Mouse (Mus musculus) ovary, postnatal 14 days (tissue): ENCODE measurements around the gene Sertad4.

Experiments
- DNase-seq: peaks from one replicate; pipeline ENCODE4 v3.0.0; 2022; ENCODE audit warnings: low spot score

Sertad4 gene

DNA sequence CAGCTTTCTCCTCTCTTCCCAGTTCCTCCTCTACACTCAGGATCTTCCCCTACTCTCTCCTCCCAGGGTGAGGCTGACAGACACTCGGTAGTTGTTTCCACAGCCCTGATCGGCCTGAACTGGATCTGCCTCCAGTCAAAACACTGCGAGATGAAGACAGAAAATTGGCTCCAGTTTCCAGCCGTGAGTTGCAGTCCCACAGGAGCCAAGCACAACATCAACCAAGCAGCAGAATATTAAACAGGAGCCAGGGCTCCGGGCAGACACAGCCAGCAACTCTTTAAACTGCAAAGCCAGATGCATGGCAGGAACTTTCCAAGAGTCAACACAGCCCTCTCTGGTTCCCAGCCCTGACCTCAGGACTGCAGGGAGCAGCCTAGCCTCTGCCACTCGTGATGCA is 3.9 kb downstream of the Sertad4 start:
- no peak for DNase-seq

DNA sequence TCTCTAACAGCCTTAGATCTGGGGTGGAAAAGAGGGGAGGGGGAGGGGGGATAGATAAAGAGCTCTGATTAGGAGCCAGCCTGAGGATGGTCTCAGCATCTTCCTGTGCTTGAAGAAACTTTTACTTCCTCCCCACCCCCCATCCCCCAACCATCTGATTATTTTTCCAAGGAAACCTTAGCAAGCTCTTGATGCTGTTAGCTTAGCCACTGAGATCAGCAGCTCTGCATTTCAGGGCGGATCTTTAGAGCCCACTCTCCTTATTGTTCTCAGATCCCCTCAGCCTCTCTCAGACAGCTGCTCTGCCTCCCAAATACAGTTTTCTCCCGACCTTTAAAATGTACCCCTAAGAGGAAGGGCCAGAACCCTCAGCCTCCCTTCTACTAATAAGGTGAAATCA is 4.4 kb downstream of the Sertad4 start:
- DNase-seq = no peak

DNA sequence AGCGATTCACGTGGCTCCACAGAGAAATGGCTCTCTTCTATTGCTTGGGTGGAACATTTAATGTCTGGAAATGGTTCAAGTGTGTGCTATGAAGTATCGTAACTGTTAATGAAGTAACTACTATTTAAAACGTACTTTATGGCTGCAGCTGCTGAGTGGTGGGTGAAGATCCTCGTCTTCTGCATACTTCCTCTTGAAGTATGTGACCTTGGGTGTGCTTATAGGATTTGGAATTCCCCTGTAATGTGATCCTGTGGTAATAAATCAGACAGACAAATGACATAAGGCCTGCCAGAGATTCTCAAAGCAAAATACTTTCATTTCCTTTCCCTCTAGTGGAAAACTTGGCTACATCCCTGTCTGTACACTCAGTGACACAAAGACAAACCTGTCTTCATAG is 5.9 kb downstream of the Sertad4 start:
- no peak for DNase-seq

DNA sequence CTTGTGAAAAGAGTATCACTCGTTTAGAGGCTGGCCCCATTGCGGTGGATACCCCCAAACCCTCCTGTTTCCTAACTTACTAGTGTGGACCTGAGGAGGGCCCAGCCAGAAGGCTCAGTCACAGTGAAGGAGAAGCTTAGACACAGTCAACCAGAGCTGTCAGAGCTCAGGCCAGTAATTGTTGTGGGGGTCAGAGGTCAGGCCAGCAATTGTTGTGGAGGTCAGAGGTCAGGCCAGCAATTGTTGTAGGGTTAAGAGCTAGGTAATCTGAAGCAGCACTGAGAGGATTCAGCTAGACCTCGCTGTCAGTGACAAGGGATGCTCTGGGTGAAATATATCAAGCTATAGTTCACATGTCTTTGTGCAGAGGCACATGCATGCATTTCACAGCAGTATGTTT is 8.3 kb downstream of the Sertad4 start:
- no peak for DNase-seq

DNA sequence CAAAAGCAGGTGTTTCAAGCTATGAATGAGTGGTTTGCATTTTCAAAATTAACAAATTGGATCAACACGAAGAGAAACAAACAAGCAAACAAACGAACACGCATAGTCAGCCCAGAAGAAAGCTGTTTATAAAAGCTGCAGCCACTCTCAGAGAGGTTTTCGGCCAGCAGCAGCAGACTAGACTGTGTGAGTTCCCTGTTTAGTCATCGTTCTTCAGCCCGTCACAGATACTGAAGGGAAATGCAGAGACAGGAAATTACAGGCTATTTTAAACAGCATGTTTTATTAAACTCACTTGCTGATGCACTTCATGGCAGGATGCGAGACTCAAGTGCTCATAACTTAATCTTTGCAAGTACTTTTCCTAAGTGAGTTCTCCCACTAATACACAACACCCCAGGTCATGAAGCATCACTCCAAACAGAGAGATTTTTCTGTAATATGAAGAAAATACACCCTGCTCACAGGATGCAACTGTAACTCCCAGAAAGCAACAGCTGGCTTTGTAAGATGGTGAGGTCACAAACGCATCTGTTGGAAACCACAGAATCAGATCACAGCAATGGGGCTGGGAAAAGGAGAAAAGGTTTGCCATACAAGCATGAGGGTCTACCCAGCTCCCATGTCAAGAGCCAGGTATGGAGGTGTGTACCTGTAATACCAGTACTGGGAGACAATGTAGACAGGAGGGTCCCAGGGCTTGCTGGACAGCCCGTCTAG is 14.3 kb downstream of the Sertad4 start:
- DNase-seq = no peak

DNA sequence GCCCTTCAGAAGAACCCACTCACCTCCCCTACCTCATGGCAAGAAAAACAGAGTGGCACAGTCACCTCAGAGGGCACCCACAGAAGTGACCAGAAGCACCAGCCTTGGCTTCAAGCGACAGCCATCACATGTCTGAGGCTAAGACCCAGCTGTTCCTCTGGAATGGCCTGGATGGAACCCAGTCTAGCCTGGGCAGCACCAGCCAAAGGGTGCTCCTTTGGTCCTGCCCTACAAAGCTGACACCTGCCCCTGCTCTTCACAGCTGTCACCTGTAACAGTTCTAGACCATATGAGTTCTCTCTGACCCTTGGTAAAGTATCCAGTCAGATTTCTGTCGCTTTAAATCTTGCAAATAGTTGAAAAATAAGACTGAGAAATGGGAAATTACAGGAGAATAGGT is 14.9 kb downstream of the Sertad4 start:
- DNase-seq = no peak

DNA sequence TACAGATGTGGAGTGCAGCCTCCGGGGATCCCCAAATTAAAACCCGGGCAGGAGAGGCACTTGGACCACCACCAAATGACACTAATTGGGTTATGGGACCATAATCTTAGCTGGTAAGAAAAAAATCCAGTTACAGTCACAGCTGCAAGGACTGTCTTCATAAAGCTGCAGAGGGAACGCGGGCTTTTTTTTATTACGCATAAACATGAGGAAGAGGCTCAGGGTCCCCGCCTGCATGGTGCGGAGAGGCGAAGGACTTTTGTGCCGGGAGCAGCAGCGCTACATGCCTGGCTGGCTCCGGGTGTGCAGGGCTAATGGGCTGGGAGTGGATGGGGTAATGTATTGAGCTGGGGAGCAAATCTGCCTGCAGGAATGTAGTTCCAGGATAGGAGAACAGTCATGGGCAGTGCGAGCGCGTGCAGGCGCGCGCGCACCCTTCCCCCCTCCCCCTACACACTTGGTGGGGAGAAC is 20.3 kb downstream of the Sertad4 start:
- no peak for DNase-seq

DNA sequence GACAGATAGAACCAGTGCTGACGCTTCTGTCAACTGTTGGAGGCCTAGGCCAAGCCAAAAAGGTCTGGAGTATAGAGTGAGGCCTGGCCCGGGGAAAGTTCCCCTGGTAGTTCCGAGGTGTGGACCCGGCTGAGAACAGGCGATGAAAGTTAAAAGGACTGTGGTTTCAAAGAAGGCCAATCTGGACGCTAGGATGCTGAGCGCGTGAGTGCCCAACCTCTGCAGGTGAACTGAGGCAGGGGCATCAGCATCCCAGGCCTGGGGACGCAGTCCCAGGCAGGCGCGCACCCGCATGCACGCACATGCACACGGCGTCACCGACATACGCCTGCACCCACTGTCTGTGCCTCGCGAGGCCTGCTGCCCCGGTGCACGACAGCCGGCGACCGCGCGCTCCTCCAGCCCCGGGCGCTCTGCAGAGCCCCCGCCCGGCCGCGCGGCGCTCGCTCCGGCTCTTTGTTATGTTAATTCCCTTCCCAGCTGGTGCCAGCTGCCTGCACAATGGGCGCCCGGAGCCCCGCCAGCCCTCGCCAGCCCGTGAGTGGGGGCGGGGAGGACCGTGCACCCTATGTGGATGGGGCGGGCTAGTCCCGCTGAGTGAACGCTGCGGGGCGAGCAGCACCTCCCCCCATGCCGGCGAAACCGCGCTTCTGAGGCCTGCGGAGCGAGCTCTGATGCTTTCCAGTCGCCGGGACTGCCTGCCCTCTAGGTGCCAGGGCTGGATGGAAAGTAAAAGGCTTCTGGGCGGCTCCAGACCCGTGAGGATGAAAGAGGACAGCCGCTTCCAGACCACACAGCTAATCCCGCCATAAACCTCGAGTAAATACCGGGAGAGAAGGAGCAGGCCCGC is 21.0 kb downstream of the Sertad4 start:
- no peak for DNase-seq

DNA sequence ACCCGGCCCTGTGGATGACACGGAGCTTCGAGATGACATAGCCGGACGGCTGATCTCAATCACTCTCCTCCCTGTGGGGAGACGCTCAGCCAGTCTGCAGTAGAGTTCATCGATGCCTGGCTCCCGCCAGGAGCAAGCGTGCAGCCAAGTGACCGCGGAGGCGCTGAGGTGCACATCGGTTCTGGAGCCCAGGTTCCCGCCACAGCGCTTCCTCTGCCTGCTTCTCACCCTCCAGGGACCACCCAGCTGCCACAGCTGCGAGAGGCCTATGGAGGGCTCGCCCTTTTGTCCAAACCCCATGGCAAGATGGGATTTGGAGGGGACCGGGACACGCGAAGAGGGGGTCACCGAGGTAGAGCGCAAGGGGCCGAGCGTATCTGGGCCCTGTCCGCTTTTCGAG is 22.0 kb downstream of the Sertad4 start:
- DNase-seq = no peak

DNA sequence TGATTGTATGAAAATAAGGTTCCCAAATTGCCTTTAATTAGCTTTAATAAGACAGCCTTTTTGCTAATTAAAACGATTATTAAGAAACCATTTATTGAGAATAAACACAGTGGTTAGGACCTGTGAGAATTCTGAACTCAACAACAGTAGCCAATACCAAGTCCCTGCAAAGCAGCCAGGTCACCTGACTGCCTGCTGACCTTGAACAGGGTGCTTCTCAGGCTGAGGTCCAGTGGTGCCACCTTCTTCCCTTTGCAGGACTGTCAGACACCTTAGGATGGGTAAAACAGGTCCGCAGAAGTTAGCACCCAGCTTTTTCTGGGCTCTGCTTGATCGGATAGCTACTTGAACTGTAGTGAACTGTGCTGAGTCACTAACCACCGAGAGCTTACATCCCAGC is 22.5 kb downstream of the Sertad4 start:
- no peak for DNase-seq

DNA sequence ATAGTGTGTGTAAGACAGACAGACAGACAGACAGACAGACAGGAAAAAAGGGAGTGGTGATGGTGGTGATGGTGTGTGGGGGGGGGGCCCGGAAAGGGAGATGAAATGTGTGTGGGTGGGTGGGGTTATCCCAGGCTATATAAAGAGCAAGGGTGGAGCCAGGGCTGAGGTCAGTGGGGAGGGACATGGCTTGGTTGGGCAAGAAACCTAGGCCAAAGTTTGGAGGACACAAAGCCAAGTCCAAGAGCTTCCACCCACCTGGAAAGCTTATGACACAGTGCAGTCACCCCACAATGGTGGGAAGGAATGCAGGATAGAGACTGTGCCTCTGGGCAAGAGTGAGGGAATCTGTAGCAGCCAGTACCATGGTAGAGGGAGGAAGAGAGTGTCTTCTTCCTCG is 23.2 kb downstream of the Sertad4 start:
- DNase-seq = no peak

DNA sequence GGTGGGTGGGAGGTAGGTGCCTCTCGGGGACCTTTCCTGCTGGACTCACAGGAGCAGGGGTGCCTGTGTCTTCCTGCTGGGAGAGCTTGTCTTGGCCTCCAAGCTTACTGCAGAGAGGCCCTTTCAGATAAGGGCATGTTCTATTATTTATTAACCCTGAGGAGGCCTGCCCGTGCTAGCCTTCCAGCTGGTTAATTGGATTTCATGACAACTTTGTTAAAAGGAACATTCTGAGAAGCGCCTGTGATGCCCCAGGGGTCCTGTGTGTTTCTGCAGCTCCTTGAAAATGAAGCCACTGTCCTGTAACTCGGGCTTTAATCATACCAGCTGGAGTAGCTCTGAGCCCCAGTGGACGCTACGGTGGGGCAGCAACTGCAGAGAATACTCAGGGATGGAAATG is 25.1 kb downstream of the Sertad4 start:
- no peak for DNase-seq

DNA sequence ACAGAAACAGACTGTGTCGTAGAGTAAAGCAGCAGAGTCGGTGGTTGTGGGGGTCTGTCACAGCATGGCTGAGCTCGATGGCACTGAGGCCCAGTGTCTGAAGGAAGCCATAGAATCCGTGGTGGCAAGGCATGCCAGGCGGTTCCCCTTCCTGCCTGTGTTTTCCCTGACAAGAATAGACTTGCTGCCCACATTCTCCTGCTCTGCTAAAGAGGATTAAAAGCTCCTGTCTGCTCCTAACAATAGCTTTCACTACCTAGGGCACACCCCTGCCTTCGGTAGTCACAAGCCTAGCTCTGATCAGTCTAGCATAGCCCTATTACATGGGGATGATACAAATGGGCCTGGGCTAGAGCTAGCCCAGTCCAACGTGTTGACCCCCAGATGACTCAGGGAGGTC is 26.6 kb downstream of the Sertad4 start:
- no peak for DNase-seq

DNA sequence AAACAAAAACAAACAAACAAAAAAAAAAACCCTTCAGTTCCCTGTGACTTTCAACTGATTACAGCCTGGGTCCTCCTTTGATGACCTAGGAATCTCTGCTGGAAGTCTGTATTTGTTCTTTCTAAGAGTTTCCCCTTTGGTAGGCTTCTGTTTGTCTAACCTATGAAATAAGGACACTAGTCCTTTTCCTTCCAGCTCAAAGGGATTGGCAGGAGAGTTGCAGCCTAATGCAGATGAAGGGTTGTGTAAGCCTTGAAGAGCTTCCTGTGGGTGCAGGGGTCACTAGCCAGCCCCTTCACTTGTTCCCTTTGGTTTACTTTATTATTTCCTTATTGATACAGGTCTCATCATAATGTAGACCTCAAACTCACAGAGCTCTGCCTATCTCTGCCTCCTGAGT is 27.6 kb downstream of the Sertad4 start:
- DNase-seq = no peak

DNA sequence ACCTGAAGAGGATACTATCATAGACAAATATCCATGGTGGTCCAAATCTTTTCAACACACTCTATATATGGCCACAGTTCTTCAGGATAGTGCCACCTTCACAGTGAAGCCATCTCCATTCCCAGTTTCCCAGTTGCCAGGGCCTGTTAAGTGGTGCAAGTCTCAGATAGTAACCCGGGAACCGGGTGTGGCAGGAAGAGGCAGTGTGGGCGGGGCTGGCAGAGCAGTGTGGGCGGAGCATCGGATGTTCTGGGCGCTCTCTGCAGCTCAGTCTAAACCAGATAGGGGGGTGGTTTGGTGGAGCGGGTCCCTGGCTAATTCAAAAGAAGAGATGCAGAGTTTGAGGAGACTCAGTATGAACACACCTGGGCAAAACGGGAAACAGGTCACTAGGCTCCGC is 29.8 kb downstream of the Sertad4 start:
- no peak for DNase-seq

DNA sequence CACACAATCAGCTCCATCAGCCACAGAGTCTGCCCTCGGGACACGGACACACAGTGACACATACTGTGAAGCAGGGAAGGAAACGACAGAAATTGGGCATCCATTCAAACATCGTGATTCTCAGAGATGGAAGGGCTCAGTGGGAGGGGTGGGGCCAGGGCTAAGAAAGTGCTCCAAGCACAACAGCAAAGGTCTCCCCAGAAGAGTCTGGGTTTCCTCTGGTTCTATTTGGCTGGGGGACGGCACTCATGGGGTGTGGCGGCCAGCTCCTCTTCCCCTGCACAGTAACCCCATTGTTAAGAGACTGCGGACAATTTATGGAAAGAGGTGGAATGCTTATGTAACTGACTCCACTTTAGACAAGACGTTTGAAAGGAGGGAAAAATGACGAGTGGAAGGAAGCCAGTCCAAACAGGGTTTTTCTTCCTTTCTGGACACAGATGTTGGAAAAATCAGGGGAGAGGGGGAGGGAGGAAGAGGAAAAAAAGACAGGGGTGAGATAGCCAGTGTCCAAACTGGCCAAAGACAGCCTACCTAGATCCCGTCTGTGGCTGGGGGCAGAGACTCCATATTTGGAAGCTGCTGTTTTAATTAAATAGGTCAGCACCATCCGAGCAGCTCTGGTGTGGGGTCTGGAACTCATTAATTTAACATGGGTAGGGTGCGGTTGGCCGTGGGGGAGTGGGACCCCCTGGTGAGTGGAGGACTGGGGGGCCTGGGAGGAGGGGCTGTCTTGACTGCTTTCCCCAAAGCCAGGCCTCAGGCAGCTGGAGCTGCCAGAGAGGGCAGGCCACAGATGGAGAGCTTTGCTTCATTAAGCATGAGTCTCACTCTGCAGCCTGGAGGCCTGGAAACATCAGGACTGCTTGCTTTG is 32.7 kb downstream of the Sertad4 start:
- peak; percentile 52 for DNase-seq

DNA sequence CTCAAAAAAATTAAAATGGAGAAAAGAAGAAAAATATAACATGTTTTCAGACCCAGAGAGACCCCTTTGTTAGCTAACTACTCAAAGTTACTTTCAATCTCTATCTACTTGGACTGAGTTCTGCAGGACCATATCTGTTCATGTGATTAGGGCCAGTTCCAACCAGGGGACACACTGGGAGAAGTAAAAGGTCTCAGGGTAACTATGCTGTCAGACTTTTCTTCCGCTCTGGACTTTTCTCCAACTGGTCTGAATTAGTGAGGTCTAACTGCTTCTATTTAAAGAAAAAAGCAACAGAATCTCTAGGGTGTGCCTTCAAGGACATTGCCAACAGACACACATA is 33.3 kb downstream of the Sertad4 start:
- DNase-seq = no peak

DNA sequence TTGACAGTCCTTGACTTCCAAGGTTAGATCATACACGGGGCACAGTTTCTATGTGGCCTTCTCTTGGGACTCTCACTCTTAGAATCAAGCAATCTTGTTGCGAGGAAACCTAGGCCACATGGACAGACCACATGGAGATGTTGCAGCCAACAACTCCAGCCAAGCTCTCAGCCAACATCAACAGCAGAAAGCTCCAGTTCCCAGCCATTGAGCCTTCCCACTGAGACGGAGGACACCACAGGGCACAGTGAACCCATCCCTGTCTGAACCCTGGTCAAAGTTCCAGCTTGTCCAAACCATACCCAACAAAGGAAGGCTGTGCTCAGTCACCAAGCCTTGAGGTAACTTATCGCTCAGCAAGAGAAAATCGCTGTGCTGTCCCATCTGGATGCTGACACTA is 37.2 kb downstream of the Sertad4 start:
- no peak for DNase-seq

DNA sequence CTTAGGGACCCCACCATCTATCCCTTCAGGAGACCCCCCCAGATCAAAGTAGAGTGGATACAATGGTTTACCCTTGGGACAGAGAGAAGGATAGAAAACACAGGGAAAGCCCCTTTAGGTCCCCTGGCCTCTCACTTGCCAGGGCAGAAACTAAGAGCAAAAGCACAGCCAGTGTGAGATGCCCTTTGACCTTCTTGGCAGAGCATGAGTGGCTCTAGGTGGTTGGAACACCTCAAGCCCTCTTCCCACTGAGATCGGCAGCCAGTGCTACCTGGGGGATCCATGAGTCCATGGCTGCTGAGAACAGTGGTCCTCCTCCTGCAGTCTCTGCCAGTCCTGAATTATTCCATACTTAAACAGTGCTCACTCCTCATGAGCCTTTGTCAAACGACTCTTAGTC is 39.8 kb downstream of the Sertad4 start:
- DNase-seq = no peak

DNA sequence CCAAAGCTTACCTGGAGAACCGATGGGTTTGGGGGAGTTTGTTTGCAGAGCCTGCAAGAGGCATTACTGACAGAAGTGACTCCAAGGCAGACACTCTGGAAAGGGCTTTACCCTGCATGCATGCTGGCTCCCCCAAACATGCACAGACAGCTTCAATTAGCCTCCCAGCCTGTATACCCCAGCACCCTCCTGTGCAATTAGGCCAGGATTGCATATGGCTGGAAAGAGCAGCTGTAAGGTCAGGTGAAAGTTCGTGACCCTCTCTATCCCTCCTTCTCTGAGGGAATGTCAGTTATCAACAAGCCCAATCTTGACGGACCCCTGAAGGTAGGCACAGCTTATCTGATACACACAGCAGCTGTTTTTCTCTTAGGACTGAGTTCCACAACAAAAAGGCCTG is 40.9 kb downstream of the Sertad4 start:
- DNase-seq = no peak

DNA sequence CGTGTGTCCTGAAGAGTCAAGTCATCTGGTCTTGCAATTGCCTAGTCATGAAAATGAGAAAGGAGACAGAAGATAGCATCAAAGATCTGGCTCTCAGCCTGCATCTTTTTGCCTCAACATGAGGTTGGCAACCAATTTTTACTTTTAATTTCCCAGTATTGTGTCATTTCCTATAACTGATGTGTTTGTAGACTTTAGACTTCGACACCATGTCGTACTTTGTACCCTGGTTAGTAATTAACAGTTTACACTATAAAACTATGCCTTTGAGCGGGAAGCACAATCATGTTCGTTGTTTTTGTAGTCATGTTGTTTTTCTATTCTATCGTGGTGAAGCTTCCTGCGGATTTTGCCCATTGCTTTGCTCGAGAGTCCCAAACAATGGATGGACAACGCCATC is 42.8 kb downstream of the Sertad4 start:
- DNase-seq = no peak

DNA sequence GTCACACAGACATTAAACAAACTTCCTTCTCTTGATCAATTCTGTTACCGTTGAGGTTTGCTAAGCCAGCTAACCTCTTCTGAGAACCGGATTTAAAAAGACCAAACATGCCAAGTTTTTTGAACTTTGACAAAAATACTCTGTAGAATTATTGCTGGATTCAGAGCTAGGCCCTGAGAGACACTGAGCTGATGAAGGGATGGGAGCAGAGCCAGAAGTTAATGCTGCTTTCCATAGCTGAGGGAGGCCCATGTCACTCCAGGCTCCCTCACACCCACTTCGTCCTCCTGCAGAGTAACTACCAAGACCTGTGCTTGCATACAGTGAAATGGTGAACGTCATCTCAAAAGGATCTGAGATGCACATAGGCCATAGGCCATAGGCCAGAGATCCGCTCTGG is 43.3 kb downstream of the Sertad4 start:
- no peak for DNase-seq
